Mouse (Mus musculus) neural tube, embryonic 13.5 days (tissue): Measurements from ENCODE around the gene Zgpat. TPM values are rescaled to one million over a fixed set of nuclear protein-coding genes. Genes with fewer than 3 reads are reported as not detected.

Experiments
- ATAC-seq: fragments of 200-750 bp; cut with Nextera tagmentation; 2 replicates; pipeline ENCODE4 v1.8.0; 2017; ENCODE audit warnings: low read depth, mild to moderate bottlenecking, moderate TSS enrichment, moderate library complexity
- H3K27ac ChIP-seq: fragments of 300-500 bp; sonication (generic); replicated peaks from 2 replicates; pipeline ENCODE4 v1.5.1; 2015; ENCODE audit warnings: moderate library complexity, mild to moderate bottlenecking, inconsistent platforms
- H3K27me3 ChIP-seq: fragments of 300-500 bp; sonication (generic); 2 replicates; pipeline ENCODE4 v1.6.1; 2015; ENCODE audit warnings: mild to moderate bottlenecking, inconsistent platforms
- H3K36me3 ChIP-seq: fragments of 300-500 bp; sonication (generic); 2 replicates; pipeline ENCODE4 v1.6.1; 2015; ENCODE audit warnings: mild to moderate bottlenecking, inconsistent platforms
- H3K4me1 ChIP-seq: fragments of 300-500 bp; sonication (generic); replicated peaks from 2 replicates; pipeline ENCODE4 v1.6.1; 2015; ENCODE audit warnings: inconsistent platforms
- H3K4me2 ChIP-seq: fragments of 300-500 bp; sonication (generic); 2 replicates; pipeline ENCODE4 v1.6.1; 2015; ENCODE audit warnings: inconsistent platforms, mild to moderate bottlenecking, moderate library complexity
- H3K4me3 ChIP-seq: fragments of 300-500 bp; sonication (generic); 2 replicates; pipeline ENCODE4 v1.5.1; 2015; ENCODE audit warnings: mild to moderate bottlenecking, inconsistent platforms
- H3K9ac ChIP-seq: fragments of 300-500 bp; sonication (generic); 2 replicates; pipeline ENCODE4 v1.6.1; 2015; ENCODE audit warnings: moderate library complexity, mild to moderate bottlenecking, inconsistent platforms
- H3K9me3 ChIP-seq: fragments of 300-500 bp; sonication (generic); 2 replicates; pipeline ENCODE4 v1.6.1; 2016; ENCODE audit warnings: inconsistent platforms
- WGBS: fragments of 180-500 bp; shearing (Covaris S2); methylation state at CpG from one replicate; pipeline ENCODE4 v1.1.7; 2015; 5-methylcytosine and 5-hydroxymethylcytosine counted together
- polyA plus RNA-seq: library from polyadenylated mRNA; unstranded; fragments of >200 nt; fragmentation: Nextera tagmentation; extraction: Ambion mirVana; gene quantifications from 2 replicates; pipeline ENCODE4 v1.2.1, GENCODE M21; 2015

Zgpat gene
- polyA plus RNA-seq, 1 experiment from 2014 or later = 67.4 TPM

GRCm38 (mm10) chr2:181365655-181366075, 937 bp downstream of the Zgpat start:
- peak; percentile 75 for ATAC-seq
- peaks cover 55% of the 10 kb centered on the region for H3K4me1 ChIP-seq
- WGBS = 0% methylated on average over 20 of the region's 20 CpGs

GRCm38 (mm10) chr2:181370001-181370400, 5.3 kb downstream of the Zgpat start:
- 94% methylated on average over 5 of the region's 5 CpGs for WGBS
- no peak for ATAC-seq
- H3K9me3 ChIP-seq = no peaks in the 10 kb centered on the region
- H3K4me2 ChIP-seq = no peak overlapping the region
- no peak overlapping the region for H3K27ac ChIP-seq
- H3K4me3 ChIP-seq = no peak overlapping the region
- H3K36me3 ChIP-seq = peaks cover 23% of the 10 kb centered on the region
- no peak overlapping the region for H3K9ac ChIP-seq
- H3K27me3 ChIP-seq = no peaks in the 10 kb centered on the region
- H3K4me1 ChIP-seq = peaks cover 40% of the 10 kb centered on the region

More at GRCm38 (mm10) chr2:181365655-181366075, 937 bp downstream of the Zgpat start:
- H3K9me3 ChIP-seq = no peaks in the 10 kb centered on the region
- peak overlapping the region; percentile 96 for H3K4me3 ChIP-seq
- peak overlapping the region; percentile 92 for H3K27ac ChIP-seq
- peak overlapping the region; percentile 99 for H3K4me2 ChIP-seq
- H3K36me3 ChIP-seq = peaks cover 41% of the 10 kb centered on the region
- H3K9ac ChIP-seq = peak overlapping the region; percentile 96
- no peaks in the 10 kb centered on the region for H3K27me3 ChIP-seq

- 93% methylated on average over 2 of the region's 2 CpGs for WGBS
- Histone ChIP-seq H3K27ac (no peak overlapping the region), H3K9me3 (no peaks in the 10 kb centered on the region), H3K27me3 (no peaks in the 10 kb centered on the region), H3K36me3 (peaks cover 36% of the 10 kb centered on the region), H3K4me2 (no peak overlapping the region), H3K4me3 (no peak overlapping the region), H3K9ac (no peak overlapping the region), H3K4me1 (no peaks in the 10 kb centered on the region)
- no peak for ATAC-seq
These were observed 11.1 kb downstream of the Zgpat start for GRCm38 (mm10) chr2:181375787-181376186.

GRCm38 (mm10) chr2:181377230-181377629, 12.5 kb downstream of the Zgpat start:
- no peaks in the 10 kb centered on the region for H3K4me1 ChIP-seq
- no peak overlapping the region for H3K4me3 ChIP-seq
- H3K27ac ChIP-seq = no peak overlapping the region
- 78% methylated on average over 2 of the region's 2 CpGs for WGBS
- H3K27me3 ChIP-seq = no peaks in the 10 kb centered on the region
- H3K36me3 ChIP-seq = peaks cover 42% of the 10 kb centered on the region
- no peak overlapping the region for H3K9ac ChIP-seq
- ATAC-seq = no peak
- no peaks in the 10 kb centered on the region for H3K9me3 ChIP-seq
- H3K4me2 ChIP-seq = no peak overlapping the region

- ATAC-seq = no peak
- WGBS = 92% methylated on average over 5 of the region's 5 CpGs
- no peaks in the 10 kb centered on the region for H3K9me3 ChIP-seq
These were observed 14.0 kb downstream of the Zgpat start for GRCm38 (mm10) chr2:181378701-181379100.

GRCm38 (mm10) chr2:181379778-181380177, 15.1 kb downstream of the Zgpat start, which contains the start of gene Lime1:
Lime1 (plus strand) TSS chr2:181380078.
- no peaks in the 10 kb centered on the region for H3K9me3 ChIP-seq
- H3K4me1 ChIP-seq = no peaks in the 10 kb centered on the region
- H3K27ac ChIP-seq = no peak within 1 kb of the TSS
- no peak for ATAC-seq
- H3K4me3 ChIP-seq = no peak within 1 kb of the TSS
- 94% methylated on average over 12 of the region's 12 CpGs for WGBS
- no peak within 1 kb of the TSS for H3K4me2 ChIP-seq
- no peak within 1 kb of the TSS for H3K9ac ChIP-seq
- no peaks in the 10 kb centered on the region for H3K27me3 ChIP-seq
- peaks cover 67% of the 10 kb centered on the region for H3K36me3 ChIP-seq

More at GRCm38 (mm10) chr2:181378701-181379100, 14.0 kb downstream of the Zgpat start:
- Histone ChIP-seq H3K27me3 (no peaks in the 10 kb centered on the region), H3K27ac (no peak overlapping the region), H3K4me3 (no peak overlapping the region), H3K9ac (no peak overlapping the region), H3K4me1 (no peaks in the 10 kb centered on the region), H3K4me2 (no peak overlapping the region), H3K36me3 (peaks cover 57% of the 10 kb centered on the region)

GRCm38 (mm10) chr2:181380251-181380650, 15.5 kb downstream of the Zgpat start:
- no peak overlapping the region for H3K4me3 ChIP-seq
- H3K4me1 ChIP-seq = no peaks in the 10 kb centered on the region
- no peak overlapping the region for H3K4me2 ChIP-seq
- H3K36me3 ChIP-seq = peaks cover 72% of the 10 kb centered on the region
- no peaks in the 10 kb centered on the region for H3K9me3 ChIP-seq
- no peak overlapping the region for H3K9ac ChIP-seq
- WGBS = 84% methylated on average over 5 of the region's 5 CpGs
- H3K27me3 ChIP-seq = no peaks in the 10 kb centered on the region
- ATAC-seq = no peak
- no peak overlapping the region for H3K27ac ChIP-seq

- Histone ChIP-seq H3K36me3 (peaks cover 79% of the 10 kb centered on the region), H3K4me3 (no peak overlapping the region), H3K4me2 (no peak overlapping the region), H3K27me3 (no peaks in the 10 kb centered on the region), H3K27ac (no peak overlapping the region), H3K9me3 (no peaks in the 10 kb centered on the region), H3K9ac (no peak overlapping the region), H3K4me1 (no peaks in the 10 kb centered on the region)
- 88% methylated on average over 5 of the region's 5 CpGs for WGBS
- no peak for ATAC-seq
These were observed 16.4 kb downstream of the Zgpat start for GRCm38 (mm10) chr2:181381107-181381506.

- WGBS = 91% methylated on average over 6 of the region's 6 CpGs
- no peaks in the 10 kb centered on the region for H3K27me3 ChIP-seq
- no peaks in the 10 kb centered on the region for H3K4me1 ChIP-seq
- no peak overlapping the region for H3K27ac ChIP-seq
- ATAC-seq = no peak
- H3K9me3 ChIP-seq = no peaks in the 10 kb centered on the region
- H3K9ac ChIP-seq = no peak overlapping the region
- no peak overlapping the region for H3K4me3 ChIP-seq
- no peak overlapping the region for H3K4me2 ChIP-seq
- H3K36me3 ChIP-seq = peaks cover 86% of the 10 kb centered on the region
These were observed 17.0 kb downstream of the Zgpat start for GRCm38 (mm10) chr2:181381631-181382306.

- WGBS = 91% methylated on average over 7 of the region's 7 CpGs
- Histone ChIP-seq H3K4me3 (no peak overlapping the region), H3K27me3 (no peaks in the 10 kb centered on the region), H3K4me2 (no peak overlapping the region), H3K27ac (no peak overlapping the region), H3K36me3 (peaks cover 77% of the 10 kb centered on the region), H3K4me1 (no peaks in the 10 kb centered on the region), H3K9me3 (no peaks in the 10 kb centered on the region), H3K9ac (no peak overlapping the region)
- ATAC-seq = no peak
These were observed 19.7 kb downstream of the Zgpat start for GRCm38 (mm10) chr2:181384463-181384862.

- H3K9ac ChIP-seq = no peak overlapping the region
- H3K4me3 ChIP-seq = no peak overlapping the region
- H3K9me3 ChIP-seq = no peaks in the 10 kb centered on the region
- no peaks in the 10 kb centered on the region for H3K27me3 ChIP-seq
- no peak overlapping the region for H3K27ac ChIP-seq
- 90% methylated on average over 4 of the region's 4 CpGs for WGBS
- H3K4me1 ChIP-seq = no peaks in the 10 kb centered on the region
- H3K36me3 ChIP-seq = peaks cover 73% of the 10 kb centered on the region
- no peak overlapping the region for H3K4me2 ChIP-seq
- ATAC-seq = 0 out of 2 replicates have a peak, but pooled peaks have one; percentile 28
These were observed 20.2 kb downstream of the Zgpat start for GRCm38 (mm10) chr2:181384919-181385391.

- Histone ChIP-seq H3K9me3 (no peaks in the 10 kb centered on the region), H3K9ac (no peak overlapping the region), H3K4me3 (no peak overlapping the region), H3K36me3 (peaks cover 72% of the 10 kb centered on the region), H3K4me2 (no peak overlapping the region), H3K4me1 (no peaks in the 10 kb centered on the region), H3K27ac (no peak overlapping the region), H3K27me3 (no peaks in the 10 kb centered on the region)
- 72% methylated on average over 3 of the region's 3 CpGs for WGBS
- ATAC-seq = no peak
These were observed 21.2 kb downstream of the Zgpat start for GRCm38 (mm10) chr2:181385885-181386284.
